Mouse (Mus musculus): Measurements from ENCODE around the gene Plcl1. TPM values are rescaled to one million over a fixed set of nuclear protein-coding genes. Genes with fewer than 3 reads are reported as not detected.
"Not testable (repeated sequence)": the region's sequence is repeated elsewhere in the genome, so short reads cannot be mapped to it uniquely, and the experiment has no call there.

The Plcl1 gene
- total RNA-seq, 2 experiments from 2014 or later, result 5.2 to 6.0 TPM

GRCm38 (mm10) chr1:55430587-55430986, 24.9 kb downstream of the Plcl1 start:
- intact Hi-C loops (cut with DNase I; ENCODE audit: low total_unique reads), result no loop called here
- no peak for DNase-seq

DNA sequence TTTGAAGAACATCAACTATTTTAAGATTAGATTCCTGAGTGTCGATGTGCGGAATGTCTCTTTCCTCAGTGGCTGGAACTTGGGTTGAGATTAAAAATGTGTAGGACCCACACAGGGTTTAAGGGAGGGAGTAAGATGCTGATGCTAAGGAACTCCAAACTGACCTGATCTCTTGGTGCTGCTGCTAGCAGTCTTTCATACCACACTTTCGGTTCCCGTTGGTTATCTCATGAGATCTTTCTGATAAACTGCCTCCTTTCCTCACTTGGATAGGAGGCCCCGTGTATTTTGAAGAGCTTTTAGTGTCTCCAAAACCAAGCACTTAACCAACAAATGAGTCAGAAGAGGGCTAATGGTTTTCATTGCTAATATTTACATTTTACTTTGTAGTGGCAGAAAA, 30.9 kb downstream of the Plcl1 start:
- DNase-seq, result no peak
- intact Hi-C loops (cut with DNase I; ENCODE audit: low total_unique reads), result no loop called here

DNA sequence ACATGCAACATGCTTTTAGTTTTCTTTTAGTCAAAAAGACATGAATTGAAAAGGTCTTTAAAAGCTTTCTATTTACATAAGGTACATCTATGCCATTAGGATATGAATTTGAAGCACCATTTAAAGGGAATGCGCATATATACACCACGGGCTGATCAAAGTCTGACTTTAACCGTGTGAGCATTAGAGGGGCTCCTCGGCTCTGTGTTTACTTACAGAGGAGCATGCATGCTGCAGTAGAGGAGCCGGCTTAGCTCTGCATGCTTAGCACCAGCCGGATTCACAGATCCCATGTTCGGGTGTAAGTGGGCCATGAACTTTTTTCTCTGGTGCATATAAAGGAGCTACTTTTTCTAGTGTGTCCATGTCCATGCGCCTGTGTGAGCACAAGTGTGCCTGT, 31.4 kb downstream of the Plcl1 start:
- DNase-seq, result no peak
- intact Hi-C loops (cut with DNase I; ENCODE audit: low total_unique reads), result no loop called here

DNA sequence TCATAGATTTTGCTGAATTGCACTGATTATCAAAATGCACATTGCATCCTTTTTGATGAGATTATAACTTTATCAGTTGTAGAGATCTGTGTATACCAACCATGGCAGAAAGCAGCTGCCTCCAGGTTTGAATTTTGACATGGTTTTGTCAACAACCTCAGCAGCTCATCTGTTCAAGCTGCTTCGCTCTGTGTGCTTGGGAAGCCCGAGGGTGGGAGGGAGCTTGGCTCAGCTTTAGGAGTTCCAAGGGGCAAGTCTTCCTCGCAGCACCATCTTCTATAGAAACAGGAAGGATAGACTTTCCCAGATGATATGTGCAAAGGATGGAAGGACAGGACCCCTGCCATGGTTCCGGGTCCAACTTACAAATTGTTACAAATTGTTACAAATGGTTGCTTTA, 32.9 kb downstream of the Plcl1 start:
- intact Hi-C loops (cut with DNase I; ENCODE audit: low total_unique reads), result no loop called here
- no peak for DNase-seq

DNA sequence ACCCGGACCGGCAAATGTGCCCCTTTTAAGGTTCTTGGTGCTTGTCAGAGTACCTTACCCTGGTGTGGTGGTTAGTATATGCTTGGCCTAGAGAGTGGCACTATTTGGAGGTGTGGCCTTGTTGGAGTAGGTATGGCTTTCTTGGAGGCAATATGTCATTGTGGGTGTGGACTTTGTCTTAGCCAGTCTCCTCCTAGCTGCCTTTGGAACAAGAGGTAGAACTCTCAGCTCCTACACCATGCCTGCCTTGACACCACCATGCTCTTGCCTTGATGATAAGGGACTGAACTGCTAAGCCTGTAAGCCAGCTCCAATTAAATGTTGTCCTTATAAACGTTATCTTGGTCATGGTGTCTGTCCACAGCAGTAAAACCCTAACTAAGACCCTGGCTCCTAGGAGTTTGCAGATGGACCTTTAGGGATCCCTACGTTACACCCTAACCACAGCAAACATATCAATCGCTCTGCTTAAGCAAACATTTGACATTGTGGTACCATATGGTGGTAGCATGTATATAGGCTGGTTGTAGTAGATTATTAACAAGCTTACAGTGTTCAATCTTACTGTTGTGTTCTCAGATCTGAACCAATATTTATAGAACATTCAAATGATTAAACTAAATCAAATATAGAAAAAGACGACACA, 39.4 kb downstream of the Plcl1 start:
- intact Hi-C loops (cut with DNase I; ENCODE audit: low total_unique reads), result no loop called here
- no peak for DNase-seq

- no peak for DNase-seq
- intact Hi-C loops (cut with DNase I; ENCODE audit: low total_unique reads), result no loop called here
These were observed 39.9 kb downstream of the Plcl1 start for GRCm38 (mm10) chr1:55445689-55446044.

- no peak for DNase-seq
- intact Hi-C loops (cut with DNase I; ENCODE audit: low total_unique reads), result no loop called here
These were observed 40.6 kb downstream of the Plcl1 start for GRCm38 (mm10) chr1:55446273-55446672.

DNA sequence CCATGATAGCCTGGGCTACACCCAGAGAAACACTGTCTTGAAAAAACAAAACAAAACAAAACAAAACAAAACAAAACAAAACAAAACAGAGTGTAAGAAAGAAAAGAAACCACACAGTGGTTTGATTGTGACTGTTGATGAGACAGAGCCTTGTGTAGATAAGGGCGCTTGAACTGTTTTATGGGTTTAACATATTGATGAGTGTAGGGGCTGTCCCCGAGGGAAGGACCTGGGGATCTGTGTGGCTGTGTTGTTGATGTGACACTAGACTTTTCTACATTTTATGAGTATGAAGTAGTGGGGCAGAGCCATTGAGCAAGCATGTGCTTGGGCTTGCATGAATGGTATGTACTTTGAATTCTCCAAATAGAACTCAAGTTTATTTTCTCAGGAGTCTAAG, 41.2 kb downstream of the Plcl1 start:
- DNase-seq, result no peak
- intact Hi-C loops (cut with DNase I; ENCODE audit: low total_unique reads), result no loop called here

DNA sequence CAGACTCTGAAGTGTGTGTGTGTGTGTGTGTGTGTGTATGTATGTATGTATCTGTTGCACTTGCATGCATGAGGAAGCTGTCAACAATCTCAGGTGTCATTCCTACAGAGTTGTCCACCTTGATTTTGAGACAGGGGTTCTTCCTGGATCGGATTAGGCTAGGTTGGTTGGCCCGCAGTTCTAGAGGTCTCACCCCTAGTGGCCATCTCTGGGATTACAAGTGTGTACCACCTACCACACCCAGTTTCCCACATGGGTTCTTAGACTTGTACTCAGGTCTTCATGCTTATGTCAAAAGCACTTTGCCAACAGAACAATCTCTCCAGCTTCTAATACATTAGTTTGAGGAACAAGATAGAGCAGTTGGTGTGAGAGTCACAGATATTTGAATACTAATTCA, 41.9 kb downstream of the Plcl1 start:
- no peak for DNase-seq
- intact Hi-C loops (cut with DNase I; ENCODE audit: low total_unique reads), result no loop called here

- DNase-seq, result no peak
- intact Hi-C loops (cut with DNase I; ENCODE audit: low total_unique reads), result no loop called here
These were observed 42.4 kb downstream of the Plcl1 start for GRCm38 (mm10) chr1:55448104-55448503.

GRCm38 (mm10) chr1:55449779-55450178, 44.1 kb downstream of the Plcl1 start:
- intact Hi-C loops (cut with DNase I; ENCODE audit: low total_unique reads), result no loop called here
- no peak for DNase-seq

- intact Hi-C loops (cut with DNase I; ENCODE audit: low total_unique reads), result no loop called here
- DNase-seq, result no peak
These were observed 48.4 kb downstream of the Plcl1 start for GRCm38 (mm10) chr1:55454119-55454518.

- intact Hi-C loops (cut with DNase I; ENCODE audit: low total_unique reads), result no loop called here
- no peak for DNase-seq
These were observed 56.6 kb downstream of the Plcl1 start for GRCm38 (mm10) chr1:55462301-55462700.

DNA sequence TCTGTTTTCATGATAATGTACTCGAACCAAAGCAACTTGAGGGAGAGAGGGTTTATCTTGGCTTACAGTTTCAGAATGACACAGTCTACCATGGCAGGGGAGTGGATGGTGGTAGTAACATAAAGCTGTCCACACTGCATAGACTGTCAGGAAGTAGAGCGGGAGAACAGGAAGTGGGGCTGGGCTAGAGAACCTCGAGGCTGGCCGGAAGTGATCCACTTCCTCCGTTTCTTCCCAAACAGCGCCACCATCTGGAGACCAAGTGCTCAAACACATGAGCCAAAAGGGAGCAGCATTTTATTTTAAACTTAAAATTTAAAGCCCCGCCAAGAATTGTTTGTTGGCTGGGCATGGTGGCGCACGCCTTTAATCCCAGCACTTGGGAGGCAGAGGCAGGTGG, 68.0 kb downstream of the Plcl1 start:
- intact Hi-C loops (cut with DNase I; ENCODE audit: low total_unique reads), result no loop called here
- DNase-seq, result no peak

DNA sequence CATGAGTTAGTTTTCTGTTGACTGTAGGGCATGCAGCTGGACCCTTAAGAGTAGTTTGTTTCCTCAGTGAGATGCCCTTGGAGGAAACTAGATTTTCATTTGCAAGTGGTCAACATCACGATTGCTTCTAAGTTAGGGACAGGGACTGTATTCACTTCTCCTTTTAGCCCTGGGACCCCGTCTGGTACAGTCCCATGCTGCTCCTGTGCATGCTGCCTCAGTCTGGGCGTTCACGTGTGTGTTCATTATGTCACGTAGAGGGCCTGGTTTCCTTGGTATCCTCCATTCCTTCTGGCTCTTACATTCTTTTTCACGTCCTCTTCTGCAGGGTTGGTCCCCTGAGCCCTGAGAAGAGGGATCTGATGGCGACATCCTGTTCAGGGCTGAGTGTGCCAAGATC, 69.3 kb downstream of the Plcl1 start:
- intact Hi-C loops (cut with DNase I; ENCODE audit: low total_unique reads), result no loop called here
- no peak for DNase-seq

DNA sequence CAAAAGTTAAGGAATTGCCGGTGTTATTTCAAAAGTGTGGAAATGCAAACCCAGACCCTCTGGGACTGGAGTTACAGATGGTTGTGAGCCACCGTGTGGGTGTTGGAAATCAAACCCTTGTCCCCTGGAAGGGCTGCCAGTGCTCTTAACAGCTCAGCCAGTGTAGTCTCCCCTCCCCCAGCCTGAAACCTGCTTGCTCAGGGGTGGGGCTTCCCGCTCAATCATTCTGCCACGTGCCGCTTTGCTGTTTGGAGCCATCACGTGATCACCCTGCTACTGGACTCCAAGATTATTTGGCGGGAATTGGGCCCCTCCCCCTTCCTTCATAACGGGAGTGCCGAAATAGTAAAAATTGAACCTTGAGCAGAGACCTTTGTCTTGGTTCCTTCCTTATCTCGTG, 81.7 kb downstream of the Plcl1 start:
- intact Hi-C loops (cut with DNase I; ENCODE audit: low total_unique reads); DNase-seq: not testable (repeated sequence)

- intact Hi-C loops (cut with DNase I; ENCODE audit: low total_unique reads), result no loop called here
- no peak for DNase-seq
These were observed 82.5 kb downstream of the Plcl1 start for GRCm38 (mm10) chr1:55488261-55488660.

DNA sequence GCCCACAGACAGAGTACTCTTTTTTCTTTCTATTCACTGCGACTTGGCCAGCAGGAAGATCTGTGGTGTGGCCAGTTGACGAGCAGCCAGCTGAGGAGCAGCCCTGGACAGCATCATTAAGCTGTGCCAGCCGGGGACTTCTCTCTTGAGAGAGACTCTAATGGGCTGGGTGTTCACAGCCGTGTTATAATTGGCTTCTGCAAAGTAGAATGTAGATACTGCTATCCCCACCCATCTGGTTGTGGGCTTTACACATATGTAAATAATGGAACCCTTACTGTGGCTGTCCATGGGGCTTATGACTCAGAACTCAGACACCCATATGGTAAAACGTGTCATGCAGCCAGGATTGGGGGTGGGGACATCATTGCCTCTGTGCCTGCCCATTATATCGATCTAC, 83.6 kb downstream of the Plcl1 start:
- intact Hi-C loops (cut with DNase I; ENCODE audit: low total_unique reads), result no loop called here
- peak; percentile 28 for DNase-seq

DNA sequence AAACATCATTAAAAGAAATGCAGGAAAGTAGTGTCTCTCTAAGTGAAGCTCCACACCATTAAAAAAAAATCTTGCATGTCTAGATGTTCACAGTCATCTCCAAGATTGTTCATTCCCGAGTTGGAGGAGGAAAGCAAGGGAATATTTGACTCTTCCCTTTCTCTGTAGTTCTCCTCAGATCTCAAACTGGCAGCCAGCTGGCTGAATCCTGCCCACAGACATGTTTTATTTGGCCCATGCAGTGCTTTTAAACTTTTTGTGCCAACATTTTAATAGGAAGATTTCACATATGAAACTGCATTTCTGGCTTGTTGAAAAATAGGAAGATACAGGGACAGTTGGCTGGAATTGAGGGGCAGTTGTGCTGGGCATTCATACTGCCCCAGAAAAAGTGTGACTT, 94.2 kb downstream of the Plcl1 start:
- DNase-seq, result no peak
- intact Hi-C loops (cut with DNase I; ENCODE audit: low total_unique reads), result no loop called here

- DNase-seq, result no peak
- intact Hi-C loops (cut with DNase I; ENCODE audit: low total_unique reads), result no loop called here
These were observed 95.4 kb downstream of the Plcl1 start for GRCm38 (mm10) chr1:55500981-55501682.

GRCm38 (mm10) chr1:55505811-55506210, 100.1 kb downstream of the Plcl1 start:
- no peak for DNase-seq
- intact Hi-C loops (cut with DNase I; ENCODE audit: low total_unique reads), result no loop called here

GRCm38 (mm10) chr1:55507061-55507460, 101.3 kb downstream of the Plcl1 start:
- no peak for DNase-seq
- intact Hi-C loops (cut with DNase I; ENCODE audit: low total_unique reads), result no loop called here
